Mouse (Mus musculus): ENCODE measurements at regions not wholly inside any gene's neighbourhood (a gene's known extent, or its start where the extent isn't known, plus 50 kb on each side); places are given as distances from the start of the nearest gene placed in this dataset.

- TF ChIP-seq CTCF (conservative IDR thresholded peaks at IDR 0.05; ENCODE audit: insufficient read depth, insufficient read length, low read depth, low read length) (no peak), POLR2A (IDR thresholded peaks at IDR 0.05; ENCODE audit: low read depth, low read length) (no peak)
Observed at GRCm38 (mm10) chrX:167151341-167151740, 57.8 kb downstream of the Tmsb4x start.

All from kidney, adult 2 months (tissue).